Mouse (Mus musculus) neural tube, embryonic 11.5 days (tissue): ENCODE results near the gene Gm10282. TPM values are rescaled to one million over a fixed set of nuclear protein-coding genes. Genes with fewer than 3 reads are reported as not detected.

ENCODE experiments used
- ATAC-seq: fragments of 200-750 bp; cut with Nextera tagmentation; 2 replicates; pipeline ENCODE4 v1.8.0; 2017; ENCODE audit warnings: moderate number of reproducible peaks, mild to moderate bottlenecking, moderate TSS enrichment, moderate library complexity; ENCODE audit not compliant: insufficient read depth, low FRiP score, low TSS enrichment
- DNase-seq: peaks from one replicate; pipeline ENCODE4 v3.0.0-alpha.2; 2015; ENCODE audit warnings: low spot score
- H3K27ac ChIP-seq: fragments of 300-500 bp; sonication (generic); 2 replicates; pipeline ENCODE4 v1.5.1; 2014; ENCODE audit warnings: low read depth, mild to moderate bottlenecking, low read length
- H3K27me3 ChIP-seq: fragments of 300-500 bp; sonication (generic); 2 replicates; pipeline ENCODE4 v1.6.1; 2014; ENCODE audit warnings: mild to moderate bottlenecking, low read length, mixed read lengths; ENCODE audit not compliant: control insufficient read depth, insufficient read depth
- H3K36me3 ChIP-seq: fragments of 300-500 bp; sonication (generic); 2 replicates; pipeline ENCODE4 v1.6.1; 2014; ENCODE audit warnings: mild to moderate bottlenecking, low read length, moderate library complexity, mixed read lengths; ENCODE audit not compliant: control insufficient read depth, insufficient read depth
- H3K4me1 ChIP-seq: fragments of 300-500 bp; sonication (generic); 2 replicates; pipeline ENCODE4 v1.6.1; 2014; ENCODE audit warnings: low read length, mixed read lengths; ENCODE audit not compliant: control insufficient read depth, insufficient read depth
- H3K4me2 ChIP-seq: fragments of 300-500 bp; sonication (generic); 2 replicates; pipeline ENCODE4 v1.6.1; 2014; ENCODE audit warnings: low read depth, mild to moderate bottlenecking, moderate library complexity
- H3K4me3 ChIP-seq: fragments of 300-500 bp; sonication (generic); 2 replicates; pipeline ENCODE4 v1.5.1; 2014; ENCODE audit warnings: low read depth, low read length
- H3K9ac ChIP-seq: fragments of 300-500 bp; sonication (generic); 2 replicates; pipeline ENCODE4 v1.6.1; 2014; ENCODE audit warnings: mild to moderate bottlenecking, low read length
- H3K9me3 ChIP-seq: fragments of 300-500 bp; sonication (generic); 2 replicates; pipeline ENCODE4 v1.6.1; 2016; ENCODE audit warnings: low read length; ENCODE audit not compliant: control insufficient read depth
- WGBS: fragments of 180-500 bp; shearing (Covaris S2); extraction: QIAGEN DNeasy Blood & Tissue Kit; methylation state at CpG from one replicate; pipeline ENCODE4 v1.1.7; 2014; 5-methylcytosine and 5-hydroxymethylcytosine counted together
- polyA plus RNA-seq: library from polyadenylated mRNA; unstranded; fragments of >200 nt; fragmentation: Nextera tagmentation; extraction: Ambion mirVana; gene quantifications from 2 replicates; pipeline ENCODE4 v1.2.1, GENCODE M21; 2014

Gm10282 gene
- polyA plus RNA-seq, 1 experiment from 2014 or later, result 35.7 TPM

DNA sequence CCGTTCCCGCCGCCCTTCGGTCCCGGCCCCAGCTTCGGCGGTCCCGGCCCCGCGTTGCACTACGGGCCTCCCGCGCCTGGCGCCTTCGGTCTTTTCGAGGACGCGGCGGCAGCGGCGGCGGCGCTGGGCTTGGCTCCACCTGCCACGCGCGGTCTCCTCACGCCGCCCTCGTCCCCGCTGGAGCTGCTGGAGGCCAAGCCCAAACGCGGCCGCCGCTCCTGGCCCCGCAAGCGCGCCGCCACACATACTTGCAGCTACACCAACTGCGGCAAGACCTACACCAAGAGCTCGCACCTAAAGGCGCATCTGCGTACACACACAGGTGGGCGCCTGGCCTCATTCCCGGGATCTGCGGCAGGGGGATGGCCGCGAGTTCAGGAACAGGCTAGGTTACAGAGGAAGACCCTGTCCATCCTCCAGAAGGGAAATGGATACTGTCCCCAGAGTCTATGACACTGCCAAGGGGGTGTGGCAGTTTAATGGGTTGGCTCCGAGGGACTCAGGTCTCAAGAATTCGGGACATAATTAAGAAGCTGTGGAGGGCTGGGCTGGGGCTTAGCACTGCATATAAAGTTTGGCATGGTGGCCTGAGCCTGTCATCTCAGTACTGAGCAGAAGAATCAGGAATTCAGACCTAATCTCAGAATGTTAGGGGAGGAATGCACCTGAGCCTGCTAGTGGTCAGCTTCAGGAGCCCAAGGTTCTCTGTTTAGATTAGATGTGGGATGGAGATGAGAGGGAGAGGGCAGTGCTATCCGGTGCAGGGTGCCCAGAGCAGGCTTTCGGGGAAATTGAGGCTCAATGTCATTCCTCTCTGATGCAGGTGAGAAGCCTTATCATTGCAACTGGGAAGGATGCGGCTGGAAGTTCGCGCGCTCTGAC is 15.1 kb upstream of the Gm10282 start:
- 8% methylated on average over 47 of the region's 55 CpGs for WGBS
- peak overlapping the region; percentile 86 for H3K4me2 ChIP-seq
- ATAC-seq, result no peak
- H3K4me3 ChIP-seq, result peak overlapping the region; percentile 46
- H3K9me3 ChIP-seq, result no peaks in the 10 kb centered on the region
- H3K4me1 ChIP-seq, result peaks cover 8% of the 10 kb centered on the region
- H3K36me3 ChIP-seq, result no peaks in the 10 kb centered on the region
- no peak for DNase-seq
- no peak overlapping the region for H3K27ac ChIP-seq
- H3K27me3 ChIP-seq, result peaks cover 29% of the 10 kb centered on the region
- H3K9ac ChIP-seq, result peak overlapping the region; percentile 54; the same call in 1 of the 2 replicates

DNA sequence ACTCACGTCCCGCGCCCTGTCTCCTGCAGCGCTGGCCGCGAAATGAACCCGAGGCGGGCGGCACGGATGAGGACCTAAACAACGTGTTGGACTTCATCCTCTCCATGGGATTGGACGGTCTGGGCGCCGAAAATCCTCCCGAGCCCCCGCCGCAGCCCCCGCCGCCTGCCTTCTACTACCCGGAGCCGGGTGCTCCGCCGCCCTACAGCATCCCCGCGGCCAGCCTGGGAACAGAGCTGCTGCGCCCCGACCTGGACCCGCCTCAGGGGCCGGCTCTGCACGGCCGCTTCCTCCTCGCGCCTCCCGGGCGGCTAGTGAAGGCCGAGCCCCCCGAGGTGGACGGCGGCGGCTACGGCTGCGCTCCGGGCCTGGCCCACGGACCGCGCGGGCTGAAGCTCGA is 14.3 kb upstream of the Gm10282 start:
- Histone ChIP-seq H3K36me3 (no peaks in the 10 kb centered on the region), H3K27ac (peak overlapping the region; percentile 14; the same call in 1 of the 2 replicates), H3K4me2 (peak overlapping the region; percentile 86), H3K9ac (peak overlapping the region; percentile 54), H3K4me3 (peak overlapping the region; percentile 46), H3K4me1 (peaks cover 8% of the 10 kb centered on the region), H3K27me3 (peaks cover 29% of the 10 kb centered on the region), H3K9me3 (no peaks in the 10 kb centered on the region)
- peak; percentile 26; the same call in 1 of the 2 replicates for ATAC-seq
- peak; percentile 23 for DNase-seq
- 1% methylated on average over 44 of the region's 48 CpGs for whole genome bisulfite sequencing

DNA sequence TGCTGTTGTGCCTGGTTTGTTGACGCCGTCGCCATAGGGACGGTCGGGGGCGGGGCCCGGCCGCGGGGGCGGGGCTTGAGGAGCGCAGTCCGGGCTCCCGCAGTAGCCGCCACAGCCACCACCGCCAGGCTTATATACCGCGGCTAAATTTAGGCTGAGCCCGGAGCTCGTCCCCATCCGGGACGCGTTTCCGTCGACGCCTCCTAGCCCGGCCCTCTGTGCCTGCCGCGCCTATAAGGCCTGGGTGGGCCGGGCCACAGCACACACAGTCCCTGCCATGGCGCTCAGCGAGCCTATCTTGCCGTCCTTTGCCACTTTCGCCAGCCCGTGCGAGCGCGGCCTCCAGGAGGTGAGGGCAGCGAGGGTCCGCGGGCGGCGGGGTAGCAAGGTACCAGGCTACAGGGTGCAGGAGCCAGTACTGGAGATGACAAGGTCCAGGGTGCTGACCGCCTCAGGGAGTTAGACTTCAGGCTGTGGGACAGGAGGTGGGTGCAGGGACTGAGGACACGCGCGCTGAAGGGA is 13.8 kb upstream of the Gm10282 start, which contains the start of gene Klf2:
Gene Klf2, plus strand, starts transcription at position 233 of the 522 bp plus-strand sequence.
- no peaks in the 10 kb centered on the region for H3K9me3 ChIP-seq
- peak within 1 kb of the TSS; percentile 14; the same call in 1 of the 2 replicates for H3K27ac ChIP-seq
- ATAC-seq (peak; percentile 95), DNase-seq (peak; percentile 92)
- peaks cover 29% of the 10 kb centered on the region for H3K27me3 ChIP-seq
- H3K4me2 ChIP-seq, result peak within 1 kb of the TSS; percentile 86
- H3K9ac ChIP-seq, result peak within 1 kb of the TSS; percentile 54
- WGBS, result under 1% methylated on average over 44 of the region's 46 CpGs
- no peaks in the 10 kb centered on the region for H3K36me3 ChIP-seq
- H3K4me3 ChIP-seq, result peak within 1 kb of the TSS; percentile 46
- H3K4me1 ChIP-seq, result peaks cover 8% of the 10 kb centered on the region

DNA sequence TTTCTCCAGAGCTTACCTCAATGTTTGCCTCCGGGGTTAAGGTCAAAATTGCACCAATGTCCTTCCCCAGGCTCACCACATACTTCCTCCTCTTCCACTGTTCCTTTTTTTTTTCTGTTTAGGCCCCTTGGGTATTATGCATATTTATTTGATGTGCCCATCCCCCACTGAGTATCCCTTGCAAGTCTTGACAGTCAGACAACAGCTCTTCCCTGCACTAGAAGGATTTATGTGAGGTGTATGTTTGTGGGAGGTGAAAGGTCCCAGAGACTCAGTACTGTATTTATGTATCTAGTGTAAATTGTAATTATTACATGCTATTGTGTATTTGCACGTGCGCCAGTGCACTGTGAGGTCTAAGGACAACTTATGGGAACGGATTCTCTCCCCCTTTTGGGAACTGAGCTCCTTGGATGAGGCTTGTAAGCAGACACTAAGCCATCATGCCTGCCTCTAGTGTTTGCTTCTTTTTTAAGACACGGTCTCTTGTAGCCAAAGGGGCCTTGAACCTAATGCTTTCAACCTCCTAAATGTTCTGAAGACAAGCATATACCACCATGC is 12.8 kb upstream of the Gm10282 start:
- Histone ChIP-seq H3K27ac (no peak overlapping the region), H3K9me3 (no peaks in the 10 kb centered on the region), H3K36me3 (no peaks in the 10 kb centered on the region), H3K27me3 (peaks cover 27% of the 10 kb centered on the region), H3K4me2 (no peak overlapping the region), H3K4me1 (peaks cover 8% of the 10 kb centered on the region), H3K4me3 (no peak overlapping the region), H3K9ac (no peak overlapping the region)
- DNase-seq, result no peak
- WGBS, result 44% methylated on average over 5 of the region's 5 CpGs
- no peak for ATAC-seq

DNA sequence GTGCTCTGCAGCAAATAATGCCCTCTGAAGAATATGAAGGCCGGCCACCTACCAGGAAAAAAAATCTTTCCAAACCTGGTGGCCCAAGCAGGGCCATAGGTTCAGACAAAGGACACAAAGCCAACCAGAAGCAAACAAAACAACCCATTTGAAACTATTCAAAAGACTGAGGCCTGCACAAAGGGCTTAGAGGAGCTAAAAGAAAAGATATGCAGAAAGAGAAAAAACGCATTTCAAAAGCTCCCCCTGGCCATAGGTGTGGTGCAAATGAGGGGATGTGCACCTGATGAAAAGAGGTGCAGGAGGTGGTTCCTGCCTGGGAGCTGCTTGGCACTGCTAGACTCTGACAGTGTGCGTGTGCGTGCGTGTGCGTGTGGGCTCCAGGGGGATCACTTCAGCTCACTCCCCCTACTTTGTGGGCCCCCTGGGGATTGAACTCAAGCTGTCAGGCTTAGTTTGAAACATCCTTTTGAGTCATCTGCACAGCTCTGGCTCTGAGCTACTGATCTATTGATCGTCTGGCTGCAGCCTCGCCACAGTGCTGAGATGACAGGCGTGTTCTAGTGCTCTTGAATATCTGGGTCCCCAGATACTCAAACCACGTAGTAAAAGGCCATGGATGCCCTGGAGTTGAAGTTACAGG is 11.1 kb upstream of the Gm10282 start:
- WGBS, result 37% methylated on average over 10 of the region's 10 CpGs
- ATAC-seq (no peak), DNase-seq (no peak)
- no peak overlapping the region for H3K4me3 ChIP-seq
- peaks cover 24% of the 10 kb centered on the region for H3K27me3 ChIP-seq
- H3K9me3 ChIP-seq, result no peaks in the 10 kb centered on the region
- H3K9ac ChIP-seq, result no peak overlapping the region
- no peak overlapping the region for H3K27ac ChIP-seq
- H3K4me2 ChIP-seq, result no peak overlapping the region
- no peaks in the 10 kb centered on the region for H3K36me3 ChIP-seq
- H3K4me1 ChIP-seq, result peaks cover 8% of the 10 kb centered on the region

DNA sequence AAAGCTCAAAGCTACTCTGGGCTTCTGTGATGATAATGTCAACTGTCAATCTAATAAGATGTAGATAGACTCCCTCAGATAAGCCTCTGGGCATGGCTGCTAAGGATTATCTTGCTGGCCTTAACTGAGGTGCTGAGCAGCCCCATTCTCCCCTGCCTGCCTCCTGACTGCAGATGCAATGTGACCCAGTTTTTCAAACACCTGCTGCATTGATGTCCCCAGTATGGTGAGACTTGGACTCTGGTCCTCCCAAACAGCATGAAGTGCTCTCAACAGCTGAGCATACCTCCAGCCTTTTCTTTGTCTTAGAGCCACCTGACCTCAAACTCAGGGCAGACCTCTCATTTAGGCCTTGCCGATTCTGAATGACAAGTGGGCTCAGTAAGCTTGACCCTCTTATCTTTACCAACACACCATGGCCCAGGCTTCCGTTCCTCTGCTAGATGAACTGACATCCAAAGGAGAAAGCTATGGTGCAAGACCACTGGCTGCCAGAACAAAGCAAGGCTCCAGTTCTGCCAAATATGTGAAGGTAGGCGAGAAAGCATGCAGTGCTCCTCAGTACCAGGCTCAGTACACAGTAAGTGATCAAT is 8.0 kb upstream of the Gm10282 start:
- no peaks in the 10 kb centered on the region for H3K9me3 ChIP-seq
- H3K27me3 ChIP-seq, result no peaks in the 10 kb centered on the region
- no peak overlapping the region for H3K4me3 ChIP-seq
- no peak overlapping the region for H3K9ac ChIP-seq
- H3K27ac ChIP-seq, result no peak overlapping the region
- ATAC-seq (no peak), DNase-seq (no peak)
- H3K36me3 ChIP-seq, result no peaks in the 10 kb centered on the region
- no peak overlapping the region for H3K4me2 ChIP-seq
- H3K4me1 ChIP-seq, result no peaks in the 10 kb centered on the region; the same call in 1 of the 2 replicates
- 83% methylated on average over 3 of the region's 3 CpGs for WGBS

DNA sequence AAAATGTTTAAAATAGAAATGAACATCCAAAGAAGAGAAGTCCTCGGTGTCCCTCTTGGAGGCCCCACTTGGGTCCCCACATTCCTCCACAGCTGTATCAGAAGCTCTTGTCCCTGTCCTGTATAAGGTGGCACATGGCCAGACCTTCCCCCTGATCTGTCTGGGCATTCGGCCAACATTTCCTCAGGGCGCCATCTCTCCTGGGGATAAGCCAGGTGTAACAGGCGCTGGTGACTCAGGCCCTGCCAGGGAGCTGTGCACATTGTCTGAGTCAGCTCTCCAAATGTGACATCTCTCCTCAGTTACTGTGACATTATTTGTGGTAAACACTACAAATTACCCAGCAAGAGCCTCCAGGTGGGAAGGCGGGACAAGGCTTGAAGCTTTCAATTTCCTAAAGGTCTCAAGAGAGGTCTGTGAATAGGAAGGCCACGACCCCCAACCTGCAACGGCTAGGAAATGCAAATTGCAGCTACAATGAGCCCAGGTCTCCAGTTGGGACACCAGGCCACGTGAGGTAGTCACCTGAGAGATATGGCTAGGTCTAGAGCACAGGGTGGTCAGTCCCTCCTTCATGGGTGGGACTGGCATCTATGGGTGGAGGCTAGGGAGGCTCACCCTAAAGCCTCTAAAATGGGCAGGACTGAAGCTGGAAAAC is 5.9 kb upstream of the Gm10282 start:
- Histone ChIP-seq H3K9me3 (no peaks in the 10 kb centered on the region), H3K4me3 (no peak overlapping the region), H3K9ac (no peak overlapping the region), H3K27me3 (no peaks in the 10 kb centered on the region), H3K4me1 (no peaks in the 10 kb centered on the region), H3K36me3 (no peaks in the 10 kb centered on the region), H3K4me2 (no peak overlapping the region), H3K27ac (no peak overlapping the region)
- DNase-seq (no peak), ATAC-seq (no peak)
- WGBS, result 64% methylated on average over 8 of the region's 8 CpGs

DNA sequence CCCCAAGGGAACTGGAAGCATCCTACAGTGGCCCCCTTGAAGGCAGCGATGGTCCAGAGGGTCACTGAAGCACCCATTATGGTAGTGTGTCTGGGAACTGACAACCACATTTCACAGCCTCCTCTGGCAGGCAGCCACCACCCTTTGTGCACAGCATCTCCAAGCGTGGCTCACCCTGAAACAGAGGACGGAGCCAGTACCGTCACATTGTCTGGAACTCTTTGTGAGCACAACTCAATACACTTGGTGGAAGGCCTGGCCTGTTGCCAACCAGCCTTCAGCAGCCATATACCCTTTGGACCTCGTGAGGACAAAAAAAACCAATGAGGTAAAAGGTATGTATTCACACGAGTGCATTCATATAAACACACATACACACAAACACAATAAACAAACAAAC is 3.2 kb upstream of the Gm10282 start:
- Histone ChIP-seq H3K9me3 (no peaks in the 10 kb centered on the region), H3K9ac (no peak overlapping the region), H3K4me1 (no peaks in the 10 kb centered on the region), H3K27me3 (no peaks in the 10 kb centered on the region), H3K4me2 (no peak overlapping the region), H3K4me3 (no peak overlapping the region), H3K27ac (no peak overlapping the region), H3K36me3 (no peaks in the 10 kb centered on the region)
- DNase-seq, result no peak
- 78% methylated on average over 6 of the region's 6 CpGs for WGBS
- no peak for ATAC-seq
